Mouse (Mus musculus): ENCODE data around the gene Tex14. TPM values are rescaled to one million over a fixed set of nuclear protein-coding genes. Genes with fewer than 3 reads are reported as not detected.
"Not testable (repeated sequence)": the region's sequence is repeated elsewhere in the genome, so short reads cannot be mapped to it uniquely, and the experiment has no call there.

Gene Tex14
- polyA plus RNA-seq, 1 experiment from 2014 or later, result 1.7 TPM

GRCm38 (mm10) chr11:87465990-87466593, 61.2 kb downstream of the Tex14 start:
- peaks cover 14% of the 10 kb centered on the region; the same call in 1 of the 2 replicates for H3K4me1 ChIP-seq
- H3K4me2 ChIP-seq (replicated peaks), result no peak overlapping the region
- H3K4me3 ChIP-seq (replicated peaks), result no peak overlapping the region
- H3K9ac ChIP-seq, result no peak overlapping the region
- no peaks in the 10 kb centered on the region for H3K27me3 ChIP-seq
- no peaks in the 10 kb centered on the region for H3K9me3 ChIP-seq (replicated peaks)
- H3K27ac ChIP-seq (replicated peaks), result no peak overlapping the region
- no peaks in the 10 kb centered on the region for H3K36me3 ChIP-seq
- no peak for ATAC-seq (ENCODE audit: insufficient number of reproducible peaks, low FRiP score, low TSS enrichment, low read depth)
- WGBS, result 72% methylated on average over 6 of the region's 6 CpGs

- WGBS, result 50% methylated on average over 19 of the region's 19 CpGs
- Histone ChIP-seq H3K4me2 (replicated peaks) (no peak overlapping the region), H3K9me3 (replicated peaks) (no peaks in the 10 kb centered on the region), H3K9ac (no peak overlapping the region), H3K27me3 (no peaks in the 10 kb centered on the region), H3K36me3 (no peaks in the 10 kb centered on the region), H3K27ac (replicated peaks) (no peak overlapping the region), H3K4me3 (replicated peaks) (no peak overlapping the region), H3K4me1 (peaks cover 14% of the 10 kb centered on the region; the same call in 1 of the 2 replicates)
- no peak for ATAC-seq (ENCODE audit: insufficient number of reproducible peaks, low FRiP score, low TSS enrichment, low read depth)
These were observed 62.8 kb downstream of the Tex14 start for GRCm38 (mm10) chr11:87467491-87468277.

- 54% methylated on average over 7 of the region's 7 CpGs for WGBS
These were observed 63.4 kb downstream of the Tex14 start for GRCm38 (mm10) chr11:87468278-87468655.

GRCm38 (mm10) chr11:87468706-87469315, 63.9 kb downstream of the Tex14 start:
- 76% methylated on average over 9 of the region's 9 CpGs for WGBS
- no peak overlapping the region for H3K4me2 ChIP-seq (replicated peaks)
- no peak for ATAC-seq (ENCODE audit: insufficient number of reproducible peaks, low FRiP score, low TSS enrichment, low read depth)
- no peak overlapping the region for H3K9ac ChIP-seq
- H3K9me3 ChIP-seq (replicated peaks), result no peaks in the 10 kb centered on the region
- H3K4me1 ChIP-seq, result peaks cover 14% of the 10 kb centered on the region; the same call in 1 of the 2 replicates
- no peaks in the 10 kb centered on the region for H3K27me3 ChIP-seq
- no peaks in the 10 kb centered on the region for H3K36me3 ChIP-seq
- H3K4me3 ChIP-seq (replicated peaks), result no peak overlapping the region
- no peak overlapping the region for H3K27ac ChIP-seq (replicated peaks)

More at GRCm38 (mm10) chr11:87468278-87468655, 63.4 kb downstream of the Tex14 start:
- H3K27me3 ChIP-seq, result no peaks in the 10 kb centered on the region
- no peak overlapping the region for H3K4me3 ChIP-seq (replicated peaks)
- no peak overlapping the region for H3K4me2 ChIP-seq (replicated peaks)
- H3K9ac ChIP-seq, result no peak overlapping the region
- ATAC-seq (ENCODE audit: insufficient number of reproducible peaks, low FRiP score, low TSS enrichment, low read depth), result no peak
- H3K27ac ChIP-seq (replicated peaks), result no peak overlapping the region
- H3K36me3 ChIP-seq, result no peaks in the 10 kb centered on the region
- peaks cover 14% of the 10 kb centered on the region; the same call in 1 of the 2 replicates for H3K4me1 ChIP-seq
- H3K9me3 ChIP-seq (replicated peaks), result no peaks in the 10 kb centered on the region

GRCm38 (mm10) chr11:87470807-87471698, 66.2 kb downstream of the Tex14 start:
- H3K27ac ChIP-seq (replicated peaks), result peak overlapping the region; percentile 58; the same call in 1 of the 2 replicates

GRCm38 (mm10) chr11:87471699-87471997, 66.8 kb downstream of the Tex14 start:
- peaks cover 14% of the 10 kb centered on the region; the same call in 1 of the 2 replicates for H3K4me1 ChIP-seq
- not testable (repeated sequence) for H3K4me2 ChIP-seq (replicated peaks); H3K36me3 ChIP-seq; H3K9me3 ChIP-seq (replicated peaks); H3K27me3 ChIP-seq; H3K9ac ChIP-seq; H3K27ac ChIP-seq (replicated peaks); H3K4me3 ChIP-seq (replicated peaks)
- 0 out of 2 replicates have a peak, but pooled peaks have one; percentile 2 for ATAC-seq (ENCODE audit: insufficient number of reproducible peaks, low FRiP score, low TSS enrichment, low read depth)
- 11% methylated on average over 2 of the region's 3 CpGs for WGBS

More at GRCm38 (mm10) chr11:87470807-87471698, 66.2 kb downstream of the Tex14 start:
- Histone ChIP-seq H3K4me3 (replicated peaks) (peak overlapping the region; percentile 46), H3K4me1 (peaks cover 14% of the 10 kb centered on the region; the same call in 1 of the 2 replicates), H3K4me2 (replicated peaks) (peak overlapping the region; percentile 60)
- not testable (repeated sequence) for H3K9me3 ChIP-seq (replicated peaks); H3K9ac ChIP-seq; H3K27me3 ChIP-seq; H3K36me3 ChIP-seq
- peak; percentile 98 for ATAC-seq (ENCODE audit: insufficient number of reproducible peaks, low FRiP score, low TSS enrichment, low read depth)
- under 1% methylated on average over 26 of the region's 63 CpGs for WGBS

GRCm38 (mm10) chr11:87472058-87472457, 67.2 kb downstream of the Tex14 start:
- H3K9me3 ChIP-seq (replicated peaks); H3K27me3 ChIP-seq; H3K4me2 ChIP-seq (replicated peaks); ATAC-seq (ENCODE audit: insufficient number of reproducible peaks, low FRiP score, low TSS enrichment, low read depth); H3K4me3 ChIP-seq (replicated peaks); H3K9ac ChIP-seq; H3K36me3 ChIP-seq: not testable (repeated sequence)
- 15% methylated on average over 4 of the region's 4 CpGs for WGBS
- Histone ChIP-seq H3K4me1 (peaks cover 14% of the 10 kb centered on the region; the same call in 1 of the 2 replicates), H3K27ac (replicated peaks) (0 out of 2 replicates have a peak overlapping the region, but pooled peaks have one; percentile 51)

- H3K4me3 ChIP-seq (replicated peaks); H3K9ac ChIP-seq; H3K27me3 ChIP-seq; H3K9me3 ChIP-seq (replicated peaks); H3K4me2 ChIP-seq (replicated peaks); ATAC-seq (ENCODE audit: insufficient number of reproducible peaks, low FRiP score, low TSS enrichment, low read depth); H3K36me3 ChIP-seq; H3K27ac ChIP-seq (replicated peaks); H3K4me1 ChIP-seq: not testable (repeated sequence)
- 66% methylated on average over 2 of the region's 2 CpGs for WGBS
These were observed 74.3 kb downstream of the Tex14 start for GRCm38 (mm10) chr11:87479172-87479571.

GRCm38 (mm10) chr11:87483796-87484326, 79.0 kb downstream of the Tex14 start:
- H3K4me2 ChIP-seq (replicated peaks), result no peak overlapping the region
- WGBS, result 84% methylated on average over 3 of the region's 3 CpGs
- ATAC-seq (ENCODE audit: insufficient number of reproducible peaks, low FRiP score, low TSS enrichment, low read depth), result no peak
- no peaks in the 10 kb centered on the region for H3K36me3 ChIP-seq
- no peaks in the 10 kb centered on the region for H3K9me3 ChIP-seq (replicated peaks)
- no peaks in the 10 kb centered on the region for H3K4me1 ChIP-seq
- H3K27ac ChIP-seq (replicated peaks), result no peak overlapping the region
- H3K9ac ChIP-seq, result no peak overlapping the region
- H3K27me3 ChIP-seq, result no peaks in the 10 kb centered on the region
- no peak overlapping the region for H3K4me3 ChIP-seq (replicated peaks)

- WGBS, result 85% methylated on average over 3 of the region's 3 CpGs
- no peak overlapping the region for H3K9ac ChIP-seq
- no peak overlapping the region for H3K4me2 ChIP-seq (replicated peaks)
- ATAC-seq (ENCODE audit: insufficient number of reproducible peaks, low FRiP score, low TSS enrichment, low read depth), result no peak
- no peaks in the 10 kb centered on the region for H3K27me3 ChIP-seq
- H3K4me3 ChIP-seq (replicated peaks), result no peak overlapping the region
- H3K9me3 ChIP-seq (replicated peaks), result no peaks in the 10 kb centered on the region
- no peaks in the 10 kb centered on the region for H3K36me3 ChIP-seq
- no peaks in the 10 kb centered on the region for H3K4me1 ChIP-seq
- no peak overlapping the region for H3K27ac ChIP-seq (replicated peaks)
These were observed 84.1 kb downstream of the Tex14 start for GRCm38 (mm10) chr11:87488948-87489347.

Measured in embryonic facial prominence, embryonic 15.5 days (tissue).